Mouse (Mus musculus) neural tube, embryonic 14.5 days (tissue): Measurements from ENCODE around the gene Nek10. TPM values are rescaled to one million over a fixed set of nuclear protein-coding genes. Genes with fewer than 3 reads are reported as not detected.

Experiments
- ATAC-seq: fragments of 200-750 bp; cut with Nextera tagmentation; 2 replicates; pipeline ENCODE4 v1.8.0; 2017; ENCODE audit warnings: low read depth, mild to moderate bottlenecking, moderate TSS enrichment, moderate library complexity
- H3K27ac ChIP-seq: fragments of 300-500 bp; sonication (generic); 2 replicates; pipeline ENCODE4 v1.5.1; 2014; ENCODE audit warnings: low read depth, mild to moderate bottlenecking, control low read depth, low read length, moderate library complexity, mixed read lengths
- H3K27me3 ChIP-seq: fragments of 300-500 bp; sonication (generic); 2 replicates; pipeline ENCODE4 v1.6.1; 2014; ENCODE audit warnings: low read length; ENCODE audit not compliant: control insufficient read depth, insufficient read depth
- H3K36me3 ChIP-seq: fragments of 300-500 bp; sonication (generic); 2 replicates; pipeline ENCODE4 v1.6.1; 2014; ENCODE audit warnings: low read length, mixed read lengths; ENCODE audit not compliant: control insufficient read depth, insufficient read depth
- H3K4me1 ChIP-seq: fragments of 300-500 bp; sonication (generic); 2 replicates; pipeline ENCODE4 v1.6.1; 2014; ENCODE audit warnings: low read length; ENCODE audit not compliant: control insufficient read depth, insufficient read depth
- H3K4me2 ChIP-seq: fragments of 300-500 bp; sonication (generic); 2 replicates; pipeline ENCODE4 v1.6.1; 2014; ENCODE audit warnings: mild to moderate bottlenecking, low read depth, low read length, control low read depth
- H3K4me3 ChIP-seq: fragments of 300-500 bp; sonication (generic); 2 replicates; pipeline ENCODE4 v1.5.1; 2014; ENCODE audit warnings: low read depth, low read length, control low read depth, mixed read lengths
- H3K9ac ChIP-seq: fragments of 300-500 bp; sonication (generic); replicated peaks from 2 replicates; pipeline ENCODE4 v1.6.1; 2014; ENCODE audit warnings: low read depth, mild to moderate bottlenecking, control low read depth, low read length, mixed read lengths
- H3K9me3 ChIP-seq: fragments of 300-500 bp; sonication (generic); 2 replicates; pipeline ENCODE4 v1.6.1; 2016; ENCODE audit warnings: low read length; ENCODE audit not compliant: control insufficient read depth
- WGBS: fragments of 180-500 bp; shearing (Covaris S2); extraction: QIAGEN DNeasy Blood & Tissue Kit; methylation state at CpG from one replicate; pipeline ENCODE4 v1.1.7; 2014; 5-methylcytosine and 5-hydroxymethylcytosine counted together
- polyA plus RNA-seq: library from polyadenylated mRNA; unstranded; fragments of >200 nt; fragmentation: Nextera tagmentation; extraction: Ambion mirVana; gene quantifications from 2 replicates; pipeline ENCODE4 v1.2.1, GENCODE M21; 2014

Gene Nek10
- polyA plus RNA-seq, 1 experiment from 2014 or later: 0.04 TPM

- Histone ChIP-seq H3K27me3 (no peaks in the 10 kb centered on the region), H3K4me2 (no peak overlapping the region), H3K9ac (no peak overlapping the region), H3K27ac (no peak overlapping the region), H3K4me3 (no peak overlapping the region), H3K36me3 (no peaks in the 10 kb centered on the region), H3K9me3 (no peaks in the 10 kb centered on the region), H3K4me1 (no peaks in the 10 kb centered on the region)
- ATAC-seq: no peak
- WGBS: 100% methylated on average over 2 of the region's 2 CpGs
Observed at GRCm38 (mm10) chr14:14895363-14895762, 92.1 kb downstream of the Nek10 start.

- ATAC-seq: no peak
- no peaks in the 10 kb centered on the region for H3K4me1 ChIP-seq
- no peak overlapping the region for H3K4me3 ChIP-seq
- WGBS: 71% methylated on average over 3 of the region's 3 CpGs
- no peak overlapping the region for H3K9ac ChIP-seq
- no peaks in the 10 kb centered on the region for H3K36me3 ChIP-seq
- no peaks in the 10 kb centered on the region for H3K27me3 ChIP-seq
- no peak overlapping the region for H3K4me2 ChIP-seq
- H3K27ac ChIP-seq: no peak overlapping the region
- no peaks in the 10 kb centered on the region for H3K9me3 ChIP-seq
Observed at GRCm38 (mm10) chr14:14896399-14897136, 93.4 kb downstream of the Nek10 start.

- Histone ChIP-seq H3K4me3 (no peak overlapping the region), H3K4me1 (no peaks in the 10 kb centered on the region), H3K27ac (no peak overlapping the region), H3K9ac (no peak overlapping the region), H3K36me3 (no peaks in the 10 kb centered on the region), H3K4me2 (peak overlapping the region; percentile 35), H3K27me3 (no peaks in the 10 kb centered on the region), H3K9me3 (no peaks in the 10 kb centered on the region)
- WGBS: 16% methylated on average over 9 of the region's 9 CpGs
- ATAC-seq: peak; percentile 85
Observed at GRCm38 (mm10) chr14:14904750-14905529, 101.7 kb downstream of the Nek10 start.

- 78% methylated on average over 5 of the region's 5 CpGs for WGBS
- no peak overlapping the region for H3K4me2 ChIP-seq
- no peak overlapping the region for H3K9ac ChIP-seq
- no peaks in the 10 kb centered on the region for H3K36me3 ChIP-seq
- no peaks in the 10 kb centered on the region for H3K9me3 ChIP-seq
- H3K27ac ChIP-seq: no peak overlapping the region
- ATAC-seq: peak; percentile 11; the same call in 1 of the 2 replicates
- H3K4me3 ChIP-seq: no peak overlapping the region
- no peaks in the 10 kb centered on the region for H3K27me3 ChIP-seq
- H3K4me1 ChIP-seq: no peaks in the 10 kb centered on the region
Observed at GRCm38 (mm10) chr14:14905530-14905852, 102.3 kb downstream of the Nek10 start.

- Histone ChIP-seq H3K9me3 (no peaks in the 10 kb centered on the region), H3K9ac (no peak overlapping the region), H3K4me2 (no peak overlapping the region), H3K27ac (no peak overlapping the region), H3K27me3 (no peaks in the 10 kb centered on the region), H3K4me1 (no peaks in the 10 kb centered on the region), H3K36me3 (no peaks in the 10 kb centered on the region), H3K4me3 (no peak overlapping the region)
- 76% methylated on average over 1 of the region's 1 CpGs for WGBS
- no peak for ATAC-seq
Observed at GRCm38 (mm10) chr14:14925615-14926014, 122.4 kb downstream of the Nek10 start.

- WGBS: 92% methylated on average over 2 of the region's 2 CpGs
- no peaks in the 10 kb centered on the region for H3K27me3 ChIP-seq
- no peak for ATAC-seq
- no peak overlapping the region for H3K27ac ChIP-seq
- no peaks in the 10 kb centered on the region for H3K9me3 ChIP-seq
- no peaks in the 10 kb centered on the region for H3K36me3 ChIP-seq
- no peak overlapping the region for H3K4me2 ChIP-seq
- no peak overlapping the region for H3K9ac ChIP-seq
- no peaks in the 10 kb centered on the region for H3K4me1 ChIP-seq
- H3K4me3 ChIP-seq: no peak overlapping the region
Observed at GRCm38 (mm10) chr14:14927559-14927958, 124.3 kb downstream of the Nek10 start.

- H3K27me3 ChIP-seq: no peaks in the 10 kb centered on the region
- H3K27ac ChIP-seq: no peak overlapping the region
- ATAC-seq: no peak
- H3K9ac ChIP-seq: no peak overlapping the region
- H3K36me3 ChIP-seq: no peaks in the 10 kb centered on the region
- WGBS: 51% methylated on average over 2 of the region's 2 CpGs
- H3K4me1 ChIP-seq: no peaks in the 10 kb centered on the region
- H3K4me2 ChIP-seq: no peak overlapping the region
- H3K9me3 ChIP-seq: no peaks in the 10 kb centered on the region
- no peak overlapping the region for H3K4me3 ChIP-seq
Observed at GRCm38 (mm10) chr14:14934977-14935376, 131.8 kb downstream of the Nek10 start.

- H3K9ac ChIP-seq: no peak overlapping the region
- H3K4me1 ChIP-seq: no peaks in the 10 kb centered on the region
- no peak overlapping the region for H3K4me2 ChIP-seq
- H3K9me3 ChIP-seq: no peaks in the 10 kb centered on the region
- H3K27me3 ChIP-seq: no peaks in the 10 kb centered on the region
- no peak for ATAC-seq
- no peaks in the 10 kb centered on the region for H3K36me3 ChIP-seq
- H3K27ac ChIP-seq: no peak overlapping the region
- no peak overlapping the region for H3K4me3 ChIP-seq
Observed at GRCm38 (mm10) chr14:14945930-14946329, 142.7 kb downstream of the Nek10 start.

- Histone ChIP-seq H3K4me1 (no peaks in the 10 kb centered on the region), H3K9me3 (no peaks in the 10 kb centered on the region), H3K4me2 (no peak overlapping the region), H3K9ac (no peak overlapping the region), H3K27ac (no peak overlapping the region), H3K4me3 (no peak overlapping the region), H3K27me3 (no peaks in the 10 kb centered on the region), H3K36me3 (no peaks in the 10 kb centered on the region)
- WGBS: 57% methylated on average over 2 of the region's 2 CpGs
- ATAC-seq: no peak
Observed at GRCm38 (mm10) chr14:14949023-14949422, 145.8 kb downstream of the Nek10 start.
